Mouse (Mus musculus) right cerebral cortex, adult 18-20 months (tissue): ENCODE measurements around the gene Cnga4.
"Not testable (repeated sequence)": the region's sequence is repeated elsewhere in the genome, so short reads cannot be mapped to it uniquely, and the experiment has no call there.

Experiments
- DNase-seq: peaks from one replicate; pipeline ENCODE4 v3.0.0; 2022; ENCODE audit warnings: mixed read lengths

Gene Cnga4

GRCm38 (mm10) chr7:105416529-105416928 lies 12.2 kb downstream of the Cnga4 start:
- DNase-seq, result peak; percentile 43

- DNase-seq, result no peak
Observed at GRCm38 (mm10) chr7:105418106-105418505, 13.7 kb downstream of the Cnga4 start.

- DNase-seq, result no peak
Observed at GRCm38 (mm10) chr7:105420903-105421302, 16.5 kb downstream of the Cnga4 start.

- DNase-seq, result no peak
Observed at GRCm38 (mm10) chr7:105424368-105424767, 20.0 kb downstream of the Cnga4 start.

- peak; percentile 65 for DNase-seq
Observed at GRCm38 (mm10) chr7:105425424-105426043, 21.2 kb downstream of the Cnga4 start, which contains the start of gene Cckbr. TSS of gene Cckbr (plus strand) at chr7:105425731.

GRCm38 (mm10) chr7:105426051-105426450 lies 21.7 kb downstream of the Cnga4 start:
- no peak for DNase-seq

GRCm38 (mm10) chr7:105432058-105432457 lies 27.7 kb downstream of the Cnga4 start:
- no peak for DNase-seq

- no peak for DNase-seq
Observed at GRCm38 (mm10) chr7:105433859-105434258, 29.5 kb downstream of the Cnga4 start.

- no peak for DNase-seq
Observed at GRCm38 (mm10) chr7:105434798-105435197, 30.4 kb downstream of the Cnga4 start.

- peak; percentile 67 for DNase-seq
Observed at GRCm38 (mm10) chr7:105437979-105438772, 33.8 kb downstream of the Cnga4 start.

- DNase-seq, result no peak
Observed at GRCm38 (mm10) chr7:105441426-105441825, 37.1 kb downstream of the Cnga4 start.

GRCm38 (mm10) chr7:105445076-105445475 lies 40.7 kb downstream of the Cnga4 start:
- DNase-seq, result no peak

GRCm38 (mm10) chr7:105453345-105453744 lies 49.0 kb downstream of the Cnga4 start:
- DNase-seq, result not testable (repeated sequence)
